Mouse (Mus musculus) cortical plate, adult 2 months (tissue): ENCODE results near the gene Zp1.

ENCODE experiments used
- CTCF ChIP-seq: fragments of 200-500 bp; IDR thresholded peaks from 2 replicates; pipeline ENCODE4 v1.5.1; 2011; ENCODE audit warnings: mild to moderate bottlenecking, control low read depth, low read length; ENCODE audit not compliant: insufficient read depth; ENCODE audit errors: extremely low read depth
- POLR2A ChIP-seq: fragments of 200-500 bp; IDR thresholded peaks from 2 replicates; pipeline ENCODE4 v1.6.1; 2011; ENCODE audit warnings: mild to moderate bottlenecking, low read length, control low read depth; ENCODE audit not compliant: insufficient read depth; ENCODE audit errors: extremely low read depth

DNA sequence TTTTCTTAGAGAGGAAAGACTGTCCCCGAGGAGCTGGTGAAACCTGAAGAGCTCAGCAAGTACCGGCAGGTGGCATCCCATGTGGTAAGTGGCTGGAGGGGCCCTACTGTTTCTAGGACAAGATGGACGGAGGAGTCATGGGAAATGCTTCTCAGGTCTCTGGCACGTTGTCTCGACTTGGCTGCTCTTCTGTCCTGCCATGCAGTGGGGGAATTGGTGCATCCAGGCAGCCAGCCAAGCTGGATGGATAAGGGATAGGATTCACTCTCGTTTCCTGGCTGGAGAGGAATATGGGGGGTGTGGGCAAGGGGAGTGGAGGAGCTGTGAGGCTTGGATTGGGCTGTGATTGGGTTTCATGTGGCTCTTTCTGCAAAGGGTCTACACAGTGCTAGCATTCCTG, 20.1 kb downstream of the Zp1 start:
- TF ChIP-seq CTCF (no peak), POLR2A (no peak)
